Mouse (Mus musculus) urinary bladder, adult 2 months (tissue): ENCODE measurements around the gene Prkca. TPM values are rescaled to one million over a fixed set of nuclear protein-coding genes. Genes with fewer than 3 reads are reported as not detected.

Source experiments
- DNase-seq: peaks from one replicate; pipeline ENCODE4 v3.0.0; 2022; ENCODE audit warnings: low spot score
- polyA plus RNA-seq: library from polyadenylated mRNA; depleted of rRNA; stranded (reverse); fragments of >200 nt; gene quantifications from 2 replicates; pipeline ENCODE4 v1.2.3, GENCODE M21; 2012; rRNA removed

Gene Prkca
- polyA plus RNA-seq, 1 experiment: 16.4 TPM

DNA sequence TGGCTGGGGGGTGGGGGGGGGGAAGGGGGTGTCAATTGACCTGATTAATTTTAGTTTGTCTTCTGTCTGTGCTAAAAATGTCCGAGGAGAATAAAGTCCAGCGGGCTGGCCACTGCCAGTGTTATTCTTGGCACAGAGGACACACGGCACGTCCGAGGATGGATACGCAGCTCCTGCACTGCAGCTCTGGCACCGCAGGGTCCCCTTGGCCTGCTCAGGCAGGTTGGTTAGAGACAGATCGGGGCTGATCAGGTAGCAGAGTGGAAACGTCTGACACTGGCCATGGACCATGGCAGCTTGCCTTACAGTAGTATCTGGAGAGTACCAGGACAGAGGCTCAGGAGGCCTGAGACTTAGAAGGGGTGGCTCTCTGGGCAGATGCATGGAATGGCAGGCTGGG, 393.5 kb downstream of the Prkca start:
- no peak for DNase-seq

- no peak for DNase-seq
These were observed 395.8 kb downstream of the Prkca start for GRCm38 (mm10) chr11:107947951-107948350.

GRCm38 (mm10) chr11:107946823-107947222, 396.9 kb downstream of the Prkca start:
- DNase-seq: no peak

GRCm38 (mm10) chr11:107936929-107937328, 406.8 kb downstream of the Prkca start:
- no peak for DNase-seq

- no peak for DNase-seq
These were observed 412.0 kb downstream of the Prkca start for GRCm38 (mm10) chr11:107931721-107932120.

DNA sequence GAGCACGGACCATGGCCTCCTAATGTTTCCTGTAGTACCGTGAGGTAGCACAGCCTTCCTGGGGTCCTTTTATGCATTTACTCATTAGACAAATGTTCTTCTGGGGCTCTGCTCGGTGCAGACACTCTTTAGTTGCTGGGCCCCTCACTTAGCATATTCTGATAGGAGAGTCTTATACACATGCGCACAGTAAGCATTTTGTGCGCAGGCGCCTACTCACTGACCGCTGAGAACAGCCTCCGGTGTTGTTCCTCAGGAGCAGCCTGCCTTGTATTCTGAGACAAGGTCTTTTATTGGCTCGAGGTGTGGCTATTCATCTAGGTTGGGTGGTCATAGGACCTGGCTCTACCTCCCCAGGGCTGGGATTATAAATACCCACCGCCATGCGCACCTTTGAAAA, 412.4 kb downstream of the Prkca start:
- DNase-seq: no peak

- no peak for DNase-seq
These were observed 414.0 kb downstream of the Prkca start for GRCm38 (mm10) chr11:107929712-107930111.

DNA sequence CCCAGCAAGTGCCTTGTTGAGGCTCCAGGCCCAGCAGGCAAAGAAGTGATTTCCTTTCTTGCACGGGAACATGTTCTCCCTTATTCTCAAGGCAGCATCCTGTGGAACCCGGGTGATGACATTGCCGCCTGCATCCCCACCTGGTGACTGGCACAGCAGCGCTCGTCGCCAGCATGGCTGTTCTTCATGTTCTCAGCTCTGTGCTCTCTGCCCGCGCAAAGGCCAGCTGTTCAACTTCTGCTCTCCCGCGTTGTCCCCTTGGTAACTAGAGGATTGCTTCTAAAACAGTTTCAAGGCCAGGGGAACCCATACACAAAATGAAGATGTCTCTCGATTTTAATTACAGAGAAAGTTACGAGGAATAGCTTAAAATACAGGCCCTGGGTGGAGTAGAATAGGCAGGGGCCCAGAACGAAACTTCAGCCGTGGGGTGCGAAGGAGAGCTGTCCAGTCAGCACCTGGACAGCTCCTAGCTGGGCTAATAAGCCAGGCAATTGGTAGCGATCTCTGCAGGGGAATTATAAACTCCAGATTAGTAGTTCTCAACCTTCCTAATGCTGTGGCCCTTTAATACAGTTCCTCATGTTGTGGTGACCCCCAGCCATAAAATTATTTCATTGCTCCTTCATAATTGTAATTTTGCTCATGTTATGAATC, 423.7 kb downstream of the Prkca start:
- DNase-seq: no peak

GRCm38 (mm10) chr11:107917721-107918235, 425.9 kb downstream of the Prkca start:
- no peak for DNase-seq

- DNase-seq: no peak
These were observed 429.0 kb downstream of the Prkca start, which contains the start of gene Cacng5 for GRCm38 (mm10) chr11:107914634-107915226. Cacng5 (minus strand) TSS chr11:107915055.

DNA sequence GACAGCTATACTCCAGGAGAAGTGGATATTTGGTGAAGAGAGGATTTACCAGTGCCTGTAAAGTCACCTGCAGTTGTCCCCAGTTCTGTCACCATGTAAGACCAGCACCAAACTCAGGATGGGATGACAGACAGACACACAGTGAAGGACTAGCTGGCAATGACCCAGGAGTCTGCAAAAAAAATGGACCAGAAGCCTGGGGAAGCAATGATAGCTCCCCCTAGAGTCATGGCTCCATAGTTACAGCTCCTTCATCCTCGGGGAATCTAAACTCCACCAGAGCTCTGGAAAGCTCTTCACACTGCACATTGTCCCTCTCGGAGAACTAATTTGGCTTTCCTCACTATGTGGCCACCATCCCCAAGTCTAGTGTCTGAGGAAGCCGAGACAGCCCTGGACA, 430.4 kb downstream of the Prkca start:
- DNase-seq: no peak

- no peak for DNase-seq
These were observed 438.4 kb downstream of the Prkca start for GRCm38 (mm10) chr11:107905364-107905763.

GRCm38 (mm10) chr11:107903966-107904605, 439.6 kb downstream of the Prkca start:
- no peak for DNase-seq

- DNase-seq: no peak
These were observed 443.3 kb downstream of the Prkca start for GRCm38 (mm10) chr11:107900470-107900869.

- DNase-seq: no peak
These were observed 445.0 kb downstream of the Prkca start for GRCm38 (mm10) chr11:107898698-107899097.

GRCm38 (mm10) chr11:107895635-107896034, 448.1 kb downstream of the Prkca start:
- no peak for DNase-seq

- DNase-seq: no peak
These were observed 452.4 kb downstream of the Prkca start for GRCm38 (mm10) chr11:107891377-107891776.

DNA sequence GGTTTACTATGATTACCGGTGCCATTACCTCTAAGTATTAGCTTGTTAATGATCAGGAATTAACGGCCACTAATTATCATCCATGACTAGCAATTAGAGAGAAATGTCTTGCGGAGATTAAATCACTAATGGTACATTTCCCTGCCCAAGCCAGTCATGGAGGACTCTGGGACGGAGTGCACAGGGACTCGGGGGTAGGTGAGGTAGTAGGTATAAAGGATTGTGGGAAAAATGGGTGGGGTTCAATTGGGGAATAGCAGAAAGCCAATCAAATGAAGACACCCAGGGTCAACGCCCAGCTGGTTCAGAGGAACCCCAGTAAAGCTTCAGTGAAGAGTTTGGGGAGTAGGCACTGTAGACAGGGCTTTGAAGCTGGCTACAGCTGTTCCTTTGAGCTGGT, 456.4 kb downstream of the Prkca start:
- DNase-seq: no peak

Other genes with a start within 250 kb of the Prkca start
- 0.17 and 0.62 TPM in 2 replicates for gene Apoh, start 574 bp downstream of the Prkca start, polyA plus RNA-seq
- 2.9 and 4.0 TPM in 2 replicates for gene Cep112, start 81.3 kb upstream of the Prkca start, polyA plus RNA-seq